Mouse (Mus musculus) v-Abl transformed pro-B cells (cell line): ENCODE measurements around the gene Fbxl8.
"Not testable (repeated sequence)": the region's sequence is repeated elsewhere in the genome, so short reads cannot be mapped to it uniquely, and the experiment has no call there.

Experiments
- in situ Hi-C, 2 experiments: fragments of 400-800 bp; cut with MboI; formaldehyde crosslinking; loops; one replicate each; pipeline ENCODE4 v1.15.1; 2025; ENCODE audit not compliant: unreplicated experiment in 2 of 2

The Fbxl8 gene

GRCm38 (mm10) chr8:105264024-105264982 is at the start of gene Fbxl8, which contains the start of gene Tradd:
Gene Fbxl8, plus strand, starts transcription at chr8:105264648.
Gene Tradd, minus strand, starts transcription at chr8:105264609.
- in situ Hi-C loops, result loop anchor here in 1 of 2 experiments (10.0 kb wide), 1 partner anchor 100 kb away; no protein-coding TSS in a partner anchor

- in situ Hi-C loops, result loop anchor here (5.0 kb wide), 1 partner anchor 61 kb away; no protein-coding TSS in a partner anchor
These were observed 46.4 kb upstream of the Fbxl8 start for GRCm38 (mm10) chr8:105217926-105218522.

- in situ Hi-C loops, result loop anchor here in 1 of 2 experiments (10.0 kb wide), 1 partner anchor 61 kb away; the partner anchor contains the start of gene 4931428F04Rik
These were observed 40.6 kb upstream of the Fbxl8 start for GRCm38 (mm10) chr8:105223850-105224249.

GRCm38 (mm10) chr8:105224413-105225271 is 39.8 kb upstream of the Fbxl8 start, which contains the start of gene D230025D16Rik:
Gene D230025D16Rik, plus strand, starts transcription at chr8:105225145.
- in situ Hi-C loops, result loop anchor here in 1 of 2 experiments (10.0 kb wide), 1 partner anchor 60 kb away; the partner anchor contains the start of gene 4931428F04Rik

GRCm38 (mm10) chr8:105225272-105225593 is 39.2 kb upstream of the Fbxl8 start:
- in situ Hi-C loops, result loop anchor here in 1 of 2 experiments (10.0 kb wide), 1 partner anchor 60 kb away; the partner anchor contains the start of gene 4931428F04Rik

GRCm38 (mm10) chr8:105225917-105226316 is 38.5 kb upstream of the Fbxl8 start:
- in situ Hi-C loops, result loop anchor here in 1 of 2 experiments (10.0 kb wide), 1 partner anchor 59 kb away; the partner anchor contains the start of gene 4931428F04Rik

GRCm38 (mm10) chr8:105231503-105232320 is 32.7 kb upstream of the Fbxl8 start:
- in situ Hi-C loops, result no loop called here

GRCm38 (mm10) chr8:105232321-105232693 is 32.1 kb upstream of the Fbxl8 start:
- in situ Hi-C loops, result not testable (repeated sequence)

GRCm38 (mm10) chr8:105233126-105233935 is 31.1 kb upstream of the Fbxl8 start:
- in situ Hi-C loops, result no loop called here

- in situ Hi-C loops, result no loop called here
These were observed 29.2 kb upstream of the Fbxl8 start for GRCm38 (mm10) chr8:105235206-105235605.

- in situ Hi-C loops, result no loop called here
These were observed 26.9 kb upstream of the Fbxl8 start for GRCm38 (mm10) chr8:105237442-105238142.

- in situ Hi-C loops, result no loop called here
These were observed 23.4 kb upstream of the Fbxl8 start for GRCm38 (mm10) chr8:105241016-105241415.

- in situ Hi-C loops, result loop anchor here in 1 of 2 experiments (5.0 kb wide), 1 partner anchor 35 kb away; the partner anchor contains the start of gene 4931428F04Rik
These were observed 12.5 kb upstream of the Fbxl8 start for GRCm38 (mm10) chr8:105251954-105252353.

GRCm38 (mm10) chr8:105252680-105253537 is 11.5 kb upstream of the Fbxl8 start:
- in situ Hi-C loops, result loop anchor here in 1 of 2 experiments (5.0 kb wide), 1 partner anchor 34 kb away; the partner anchor contains the start of gene 4931428F04Rik

GRCm38 (mm10) chr8:105253766-105254151 is 10.7 kb upstream of the Fbxl8 start:
- in situ Hi-C loops, result loop anchor here in 1 of 2 experiments (5.0 kb wide), 1 partner anchor 34 kb away; the partner anchor contains the start of gene 4931428F04Rik

- in situ Hi-C loops, result loop anchor here in 1 of 2 experiments (5.0 kb wide), 1 partner anchor 33 kb away; the partner anchor contains the start of gene 4931428F04Rik
These were observed 10.1 kb upstream of the Fbxl8 start for GRCm38 (mm10) chr8:105254152-105254965.
